Mouse (Mus musculus) adrenal gland, postnatal 10 days (tissue): ENCODE data around the gene Papss2. TPM values are rescaled to one million over a fixed set of nuclear protein-coding genes. Genes with fewer than 3 reads are reported as not detected.

ENCODE experiments used
- DNase-seq: peaks from one replicate; pipeline ENCODE4 v3.0.0; 2021; ENCODE audit warnings: mixed read lengths
- total RNA-seq, 2 experiments: library from RNA; stranded (reverse); gene quantifications; 2 replicates each; pipeline ENCODE4 v1.2.3; 2021

The Papss2 gene
- total RNA-seq, 2 experiments from 2014 or later, result 24.5 to 34.6 TPM

- no peak for DNase-seq
These were observed 3.4 kb downstream of the Papss2 start for GRCm38 (mm10) chr19:32599006-32599405.

GRCm38 (mm10) chr19:32599436-32599835 lies 3.8 kb downstream of the Papss2 start:
- DNase-seq, result no peak

- DNase-seq, result no peak
These were observed 5.6 kb downstream of the Papss2 start for GRCm38 (mm10) chr19:32601033-32601770.

GRCm38 (mm10) chr19:32603466-32603865 lies 7.9 kb downstream of the Papss2 start:
- no peak for DNase-seq

- DNase-seq, result no peak
These were observed 8.5 kb downstream of the Papss2 start for GRCm38 (mm10) chr19:32604127-32604526.

GRCm38 (mm10) chr19:32604563-32605252 lies 9.1 kb downstream of the Papss2 start:
- DNase-seq, result peak; percentile 40

- no peak for DNase-seq
These were observed 10.7 kb downstream of the Papss2 start for GRCm38 (mm10) chr19:32606227-32606827.

GRCm38 (mm10) chr19:32607036-32607435 lies 11.4 kb downstream of the Papss2 start:
- no peak for DNase-seq

GRCm38 (mm10) chr19:32611386-32612092 lies 15.9 kb downstream of the Papss2 start:
- DNase-seq, result no peak

- DNase-seq, result no peak
These were observed 18.6 kb downstream of the Papss2 start for GRCm38 (mm10) chr19:32614046-32614771.

GRCm38 (mm10) chr19:32614772-32615099 lies 19.1 kb downstream of the Papss2 start:
- no peak for DNase-seq

- DNase-seq, result no peak
These were observed 21.1 kb downstream of the Papss2 start for GRCm38 (mm10) chr19:32616646-32617045.

- DNase-seq, result no peak
These were observed 24.1 kb downstream of the Papss2 start for GRCm38 (mm10) chr19:32619739-32620138.

GRCm38 (mm10) chr19:32620859-32621445 lies 25.4 kb downstream of the Papss2 start:
- no peak for DNase-seq

GRCm38 (mm10) chr19:32622142-32622541 lies 26.6 kb downstream of the Papss2 start:
- no peak for DNase-seq

GRCm38 (mm10) chr19:32626768-32627331 lies 31.3 kb downstream of the Papss2 start:
- no peak for DNase-seq

GRCm38 (mm10) chr19:32627631-32628030 lies 32.0 kb downstream of the Papss2 start:
- no peak for DNase-seq

- no peak for DNase-seq
These were observed 33.1 kb downstream of the Papss2 start for GRCm38 (mm10) chr19:32628572-32629132.

GRCm38 (mm10) chr19:32634916-32635315 lies 39.3 kb downstream of the Papss2 start:
- no peak for DNase-seq

GRCm38 (mm10) chr19:32637357-32638275 lies 42.0 kb downstream of the Papss2 start:
- peak; percentile 44 for DNase-seq
